Mouse (Mus musculus) limb, embryonic 11.5 days (tissue): ENCODE results near the gene Slc29a3. TPM values are rescaled to one million over a fixed set of nuclear protein-coding genes. Genes with fewer than 3 reads are reported as not detected.
"Not testable (repeated sequence)": the region's sequence is repeated elsewhere in the genome, so short reads cannot be mapped to it uniquely, and the experiment has no call there.

ENCODE experiments used
- ATAC-seq: fragments of 200-750 bp; cut with Nextera tagmentation; 2 replicates; pipeline ENCODE4 v1.8.0; 2017; ENCODE audit warnings: low read depth; ENCODE audit not compliant: insufficient number of reproducible peaks, low FRiP score, low TSS enrichment
- DNase-seq: peaks from one replicate; pipeline ENCODE4 v3.0.0-alpha.2; 2015; ENCODE audit warnings: low spot score
- H3K27ac ChIP-seq: fragments of 300-500 bp; sonication (generic); replicated peaks from 2 replicates; pipeline ENCODE4 v1.5.1; 2014; ENCODE audit warnings: low read depth, mild to moderate bottlenecking, low read length
- H3K27me3 ChIP-seq: fragments of 300-500 bp; sonication (generic); 2 replicates; pipeline ENCODE4 v1.6.1; 2014; ENCODE audit warnings: mild to moderate bottlenecking, low read length, mixed read lengths; ENCODE audit not compliant: control insufficient read depth, insufficient read depth
- H3K36me3 ChIP-seq: fragments of 300-500 bp; sonication (generic); 2 replicates; pipeline ENCODE4 v1.6.1; 2014; ENCODE audit warnings: mild to moderate bottlenecking, low read length, moderate library complexity, mixed read lengths; ENCODE audit not compliant: control insufficient read depth, insufficient read depth
- H3K4me1 ChIP-seq: fragments of 300-500 bp; sonication (generic); 2 replicates; pipeline ENCODE4 v1.6.1; 2014; ENCODE audit warnings: low read length, mixed read lengths; ENCODE audit not compliant: control insufficient read depth, insufficient read depth
- H3K4me2 ChIP-seq: fragments of 300-500 bp; sonication (generic); 2 replicates; pipeline ENCODE4 v1.6.1; 2014; ENCODE audit warnings: low read depth, mild to moderate bottlenecking, moderate library complexity; ENCODE audit not compliant: severe bottlenecking
- H3K4me3 ChIP-seq: fragments of 300-500 bp; sonication (generic); 2 replicates; pipeline ENCODE4 v1.5.1; 2014; ENCODE audit warnings: low read depth, low read length
- H3K9ac ChIP-seq: fragments of 300-500 bp; sonication (generic); 2 replicates; pipeline ENCODE4 v1.6.1; 2014; ENCODE audit warnings: mild to moderate bottlenecking, low read length
- H3K9me3 ChIP-seq: fragments of 300-500 bp; sonication (generic); 2 replicates; pipeline ENCODE4 v1.6.1; 2016; ENCODE audit warnings: low read length; ENCODE audit not compliant: control insufficient read depth
- WGBS: fragments of 180-500 bp; shearing (Covaris S2); extraction: QIAGEN DNeasy Blood & Tissue Kit; methylation state at CpG from one replicate; pipeline ENCODE4 v1.1.7; 2014; 5-methylcytosine and 5-hydroxymethylcytosine counted together
- polyA plus RNA-seq: library from polyadenylated mRNA; unstranded; fragments of >200 nt; fragmentation: Nextera tagmentation; extraction: Ambion mirVana; gene quantifications from 2 replicates; pipeline ENCODE4 v1.2.1, GENCODE M21; 2014

The Slc29a3 gene
- polyA plus RNA-seq, 1 experiment from 2014 or later, result 6.4 TPM

DNA sequence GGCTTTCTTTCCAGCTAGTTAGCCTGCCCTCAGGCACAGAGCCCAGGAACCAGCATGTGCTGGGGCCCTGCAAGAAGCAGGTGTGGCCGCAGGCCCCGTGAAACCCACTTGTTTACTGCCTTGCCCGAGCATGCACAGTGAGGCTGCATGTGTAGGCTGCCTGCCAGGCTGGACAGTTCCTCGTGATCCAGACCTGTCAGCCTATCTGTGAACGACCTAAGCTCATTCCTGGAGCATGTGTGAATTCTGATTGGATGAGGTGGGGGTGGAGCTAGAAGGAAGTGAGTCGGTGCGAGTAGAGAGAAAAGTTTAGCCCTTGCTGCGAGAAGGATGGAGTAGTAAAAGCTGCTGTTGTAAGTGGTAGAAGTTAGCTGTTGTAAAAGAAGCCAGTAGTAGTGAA, 40.3 kb downstream of the Slc29a3 start:
- not testable (repeated sequence) for H3K9ac ChIP-seq, ATAC-seq, H3K4me3 ChIP-seq, H3K4me2 ChIP-seq, H3K27me3 ChIP-seq, DNase-seq, H3K27ac ChIP-seq, H3K9me3 ChIP-seq, H3K36me3 ChIP-seq, H3K4me1 ChIP-seq
- WGBS, result 37% methylated on average over 7 of the region's 8 CpGs

DNA sequence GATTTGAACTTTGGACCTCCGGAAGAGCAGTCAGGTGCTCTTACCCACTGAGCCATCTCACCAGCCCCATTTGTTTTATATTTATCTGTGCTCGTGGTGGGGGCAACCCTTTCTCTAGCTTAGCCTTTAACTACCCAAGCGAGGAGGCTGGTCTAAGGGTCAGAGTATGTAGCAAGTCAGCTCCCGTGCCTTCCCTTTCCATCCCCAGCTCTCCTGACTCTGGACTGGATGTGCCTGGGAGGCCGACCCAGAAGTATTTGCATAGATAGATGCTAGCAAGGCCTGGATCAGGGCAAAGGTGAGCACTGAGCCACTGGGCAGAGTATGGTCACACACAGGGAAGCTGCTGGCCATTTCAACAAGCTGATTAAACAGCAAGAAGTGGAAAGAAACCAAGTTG, 43.8 kb downstream of the Slc29a3 start:
- WGBS, result 87% methylated on average over 5 of the region's 5 CpGs
- no peaks in the 10 kb centered on the region for H3K27me3 ChIP-seq
- no peaks in the 10 kb centered on the region for H3K4me1 ChIP-seq
- no peak for ATAC-seq
- no peak overlapping the region for H3K9ac ChIP-seq
- no peaks in the 10 kb centered on the region for H3K9me3 ChIP-seq
- no peaks in the 10 kb centered on the region for H3K36me3 ChIP-seq
- H3K27ac ChIP-seq, result no peak overlapping the region
- H3K4me2 ChIP-seq, result no peak overlapping the region
- no peak for DNase-seq
- H3K4me3 ChIP-seq, result no peak overlapping the region

DNA sequence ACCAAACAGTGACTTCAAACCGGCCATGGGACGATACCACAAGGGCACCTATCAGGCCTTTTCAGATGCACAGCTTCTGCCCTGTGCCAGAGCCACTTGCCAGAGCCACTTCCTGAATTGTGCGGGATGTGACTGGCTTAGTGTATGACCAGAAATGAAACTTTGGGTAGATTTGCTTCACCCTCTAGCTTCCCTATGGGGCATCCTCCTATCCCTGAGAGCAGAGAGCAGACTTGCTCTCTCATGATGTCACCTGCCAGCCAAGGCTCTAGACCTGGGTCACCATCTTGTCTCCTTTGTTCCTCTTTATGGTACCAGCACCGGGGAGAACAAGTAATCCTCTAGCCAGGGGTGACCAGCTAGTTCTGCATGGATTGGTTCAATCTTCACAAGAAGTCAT, 46.3 kb downstream of the Slc29a3 start:
- Histone ChIP-seq H3K27me3 (no peaks in the 10 kb centered on the region), H3K4me2 (no peak overlapping the region), H3K36me3 (no peaks in the 10 kb centered on the region), H3K27ac (no peak overlapping the region), H3K9me3 (no peaks in the 10 kb centered on the region), H3K4me1 (no peaks in the 10 kb centered on the region), H3K4me3 (no peak overlapping the region), H3K9ac (no peak overlapping the region)
- DNase-seq, result no peak
- WGBS, result 88% methylated on average over 4 of the region's 4 CpGs
- ATAC-seq, result no peak

DNA sequence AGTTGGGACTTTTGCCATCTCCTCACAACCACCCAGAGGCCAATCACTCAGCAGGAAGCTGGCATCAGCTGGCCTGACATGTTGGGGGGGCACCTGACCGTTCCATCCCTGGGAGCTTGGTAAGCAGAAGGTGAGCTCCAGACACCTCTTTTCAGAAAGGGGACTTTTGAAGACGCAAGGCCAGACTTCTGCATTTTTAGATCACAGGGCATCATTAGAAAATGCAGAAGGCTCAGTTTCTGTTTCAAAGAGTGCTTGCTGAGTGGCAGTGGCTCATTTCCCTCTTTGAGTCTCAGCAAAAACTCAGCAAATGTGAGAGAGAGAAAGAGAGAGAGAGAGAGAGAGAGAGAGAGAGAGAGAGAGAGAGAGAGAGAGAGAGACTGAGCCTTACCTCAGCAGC, 47.5 kb downstream of the Slc29a3 start:
- Histone ChIP-seq H3K27me3 (no peaks in the 10 kb centered on the region), H3K4me3 (no peak overlapping the region), H3K36me3 (no peaks in the 10 kb centered on the region), H3K9ac (no peak overlapping the region), H3K9me3 (no peaks in the 10 kb centered on the region), H3K27ac (no peak overlapping the region), H3K4me1 (no peaks in the 10 kb centered on the region), H3K4me2 (no peak overlapping the region)
- 65% methylated on average over 2 of the region's 2 CpGs for WGBS
- ATAC-seq (no peak), DNase-seq (no peak)

DNA sequence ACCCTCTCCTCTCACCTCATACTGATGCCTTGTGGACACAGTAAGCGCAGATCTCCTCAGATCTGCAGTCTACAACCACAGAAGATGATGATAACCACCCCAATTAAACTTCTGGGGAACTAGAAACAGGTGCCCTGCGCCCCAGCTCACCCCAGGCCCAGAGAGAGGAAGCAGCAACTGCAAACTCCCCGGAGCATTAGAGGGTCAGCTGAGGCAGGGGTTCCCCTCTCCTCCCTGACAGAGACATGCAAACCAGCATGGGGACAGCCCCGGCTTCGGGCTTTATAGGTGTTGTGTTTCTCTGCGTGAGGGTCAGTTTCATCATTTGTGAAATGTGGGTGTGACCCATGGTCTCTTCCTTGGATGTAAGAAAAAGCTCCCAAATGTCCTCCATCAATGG, 54.8 kb downstream of the Slc29a3 start:
- Histone ChIP-seq H3K4me1 (no peaks in the 10 kb centered on the region), H3K27me3 (no peaks in the 10 kb centered on the region), H3K9ac (no peak overlapping the region), H3K9me3 (no peaks in the 10 kb centered on the region), H3K4me3 (no peak overlapping the region), H3K36me3 (no peaks in the 10 kb centered on the region), H3K4me2 (no peak overlapping the region), H3K27ac (no peak overlapping the region)
- 74% methylated on average over 6 of the region's 6 CpGs for WGBS
- ATAC-seq (no peak), DNase-seq (no peak)

DNA sequence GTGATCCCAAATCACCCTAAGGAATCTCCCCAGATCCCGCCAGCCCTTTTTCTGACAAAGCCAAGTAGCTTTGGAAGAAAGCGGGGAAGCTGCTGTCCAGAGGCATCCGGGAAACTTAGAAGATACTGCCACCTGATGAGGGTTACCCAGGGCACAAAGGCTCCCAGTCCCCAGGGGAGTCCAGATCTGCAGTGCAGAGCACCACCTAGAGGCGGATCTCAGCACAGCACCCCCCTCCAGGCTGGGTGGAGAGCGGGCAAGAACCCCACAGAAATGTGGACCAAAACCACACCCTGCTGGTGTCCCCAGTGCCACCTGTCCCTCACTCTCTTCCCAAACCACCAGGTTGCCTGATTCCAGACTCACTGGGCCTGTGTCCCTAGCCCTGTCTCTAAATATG, 55.6 kb downstream of the Slc29a3 start:
- no peak for ATAC-seq
- H3K9me3 ChIP-seq, result no peaks in the 10 kb centered on the region
- WGBS, result 24% methylated on average over 5 of the region's 5 CpGs

DNA sequence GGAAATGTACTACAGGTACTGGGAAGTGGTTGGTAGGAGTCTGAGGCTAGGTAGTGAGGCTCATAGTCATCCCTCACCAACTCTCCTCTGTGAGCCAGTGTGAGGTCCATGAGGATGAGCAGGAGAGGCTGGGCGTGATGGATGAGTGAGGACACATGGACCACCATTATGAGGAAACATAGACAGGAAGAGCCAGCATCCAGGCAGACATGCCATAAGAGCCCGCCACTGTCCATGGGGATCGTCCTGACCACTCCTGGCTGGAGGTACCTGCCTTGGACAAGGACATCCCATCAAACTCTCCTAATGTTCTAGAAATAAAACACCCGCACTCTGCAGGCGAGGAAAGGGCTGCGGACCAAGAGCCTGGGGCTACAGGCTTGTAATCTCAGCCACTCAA, 56.2 kb downstream of the Slc29a3 start, which contains the start of gene Cdh23:
Gene Cdh23, minus strand, starts transcription at position 101 of the 400 bp plus-strand sequence.
- Histone ChIP-seq H3K27me3 (no peaks in the 10 kb centered on the region), H3K9me3 (no peaks in the 10 kb centered on the region), H3K27ac (no peak within 1 kb of the TSS), H3K9ac (no peak within 1 kb of the TSS), H3K36me3 (no peaks in the 10 kb centered on the region), H3K4me1 (no peaks in the 10 kb centered on the region), H3K4me2 (no peak within 1 kb of the TSS), H3K4me3 (no peak within 1 kb of the TSS)
- 82% methylated on average over 6 of the region's 6 CpGs for WGBS
- ATAC-seq (no peak), DNase-seq (no peak)

More for the DNA sequence above, 55.6 kb downstream of the Slc29a3 start:
- H3K27ac ChIP-seq, result no peak overlapping the region
- H3K4me3 ChIP-seq, result no peak overlapping the region
- H3K9ac ChIP-seq, result no peak overlapping the region
- H3K27me3 ChIP-seq, result no peaks in the 10 kb centered on the region
- no peaks in the 10 kb centered on the region for H3K4me1 ChIP-seq
- H3K4me2 ChIP-seq, result no peak overlapping the region
- peak; percentile 81 for DNase-seq
- H3K36me3 ChIP-seq, result no peaks in the 10 kb centered on the region

DNA sequence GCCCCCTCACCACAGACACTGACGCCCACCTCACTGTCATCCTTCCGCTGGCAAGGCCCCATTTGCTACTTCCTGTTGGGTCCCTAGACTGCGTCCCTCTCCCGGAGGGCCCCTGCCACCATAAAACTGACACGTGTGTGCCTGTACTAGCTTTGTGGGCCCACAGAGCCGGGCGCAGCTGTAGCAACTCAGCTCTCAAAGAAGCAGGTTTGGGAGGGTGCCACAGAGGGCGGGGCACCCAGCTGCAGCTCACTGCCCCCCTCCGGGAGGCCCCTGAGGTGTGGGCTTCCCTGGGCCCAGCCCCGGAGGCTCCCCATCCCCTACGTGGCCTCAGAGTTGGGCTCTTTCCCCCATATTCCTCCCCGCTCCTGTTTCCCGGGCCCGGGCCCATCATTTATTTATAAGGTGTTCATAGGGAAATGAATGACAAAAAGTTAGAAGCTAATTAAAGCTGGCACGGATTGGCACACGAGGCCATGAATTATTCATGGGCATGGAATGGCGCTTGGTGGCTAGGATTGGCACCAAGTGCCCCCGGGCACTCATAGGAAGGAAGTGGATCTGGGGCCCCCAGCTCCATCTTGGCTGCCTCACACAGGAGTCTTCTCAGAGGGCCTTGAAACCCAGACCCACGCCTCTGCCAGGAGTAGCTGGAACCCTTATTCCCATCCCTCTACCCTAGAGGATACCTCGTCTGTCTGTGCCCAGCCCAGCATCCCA, 60.8 kb downstream of the Slc29a3 start:
- peaks cover 23% of the 10 kb centered on the region for H3K27me3 ChIP-seq
- no peak overlapping the region for H3K27ac ChIP-seq
- H3K9ac ChIP-seq, result no peak overlapping the region
- peaks cover under 1% of the 10 kb centered on the region; the same call in 1 of the 2 replicates for H3K4me1 ChIP-seq
- 74% methylated on average over 20 of the region's 20 CpGs for WGBS
- no peak overlapping the region for H3K4me2 ChIP-seq
- H3K4me3 ChIP-seq, result no peak overlapping the region
- ATAC-seq (no peak), DNase-seq (no peak)
- H3K36me3 ChIP-seq, result no peaks in the 10 kb centered on the region
- H3K9me3 ChIP-seq, result no peaks in the 10 kb centered on the region

DNA sequence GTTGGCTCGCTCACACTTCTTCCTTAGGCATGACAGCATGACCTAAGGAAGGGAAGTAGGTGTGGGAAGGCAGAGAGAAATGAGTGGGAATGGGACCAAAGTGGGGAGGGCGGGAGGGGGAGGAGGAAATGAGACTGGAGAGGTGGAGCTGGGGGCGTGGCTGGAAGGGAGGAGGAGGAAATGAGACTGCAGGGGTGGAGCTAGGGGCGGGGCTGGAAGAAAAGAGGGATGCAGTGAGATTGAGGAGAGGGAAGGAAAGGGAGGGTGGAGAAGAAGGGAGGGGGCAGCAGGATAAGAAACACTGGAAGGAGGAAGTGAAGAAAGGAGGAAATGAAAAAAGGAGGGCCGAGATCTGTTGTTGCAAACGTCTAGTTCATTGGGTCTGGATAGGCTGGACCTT, 61.6 kb downstream of the Slc29a3 start:
- H3K27ac ChIP-seq, result no peak overlapping the region
- 52% methylated on average over 6 of the region's 6 CpGs for WGBS
- no peak overlapping the region for H3K9ac ChIP-seq
- no peak overlapping the region for H3K4me2 ChIP-seq
- peaks cover 32% of the 10 kb centered on the region for H3K27me3 ChIP-seq
- H3K4me3 ChIP-seq, result no peak overlapping the region
- peak; percentile 35 for DNase-seq
- H3K36me3 ChIP-seq, result no peaks in the 10 kb centered on the region
- ATAC-seq, result no peak
- H3K9me3 ChIP-seq, result no peaks in the 10 kb centered on the region
- H3K4me1 ChIP-seq, result peaks cover 8% of the 10 kb centered on the region
